Mouse (Mus musculus): ENCODE data around the gene Abhd17a. TPM values are rescaled to one million over a fixed set of nuclear protein-coding genes. Genes with fewer than 3 reads are reported as not detected.

Gene Abhd17a
- polyA plus RNA-seq, 1 experiment from 2014 or later = 105 TPM

DNA sequence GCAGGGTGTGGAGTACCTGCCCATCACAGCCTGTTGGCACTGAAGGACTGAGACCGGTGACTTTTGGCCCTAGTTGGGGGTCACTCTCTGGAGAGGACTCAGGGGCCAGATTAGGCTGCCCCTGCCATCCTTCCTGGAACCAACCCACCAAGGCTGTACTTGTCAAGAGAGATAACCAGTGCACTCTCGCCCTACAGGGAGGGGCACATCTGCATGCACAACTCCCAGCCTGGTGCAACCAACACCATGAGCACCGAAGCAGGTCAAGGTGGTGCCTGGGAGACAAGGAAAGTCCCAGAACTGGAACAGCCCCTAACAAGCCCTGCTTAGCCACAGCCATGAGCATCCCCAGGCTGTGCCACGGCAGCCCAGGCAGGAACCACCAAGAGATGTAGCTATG, 43.2 kb downstream of the Abhd17a start:
- no peaks in the 10 kb centered on the region for H3K9me3 ChIP-seq (ENCODE audit: low read length)
- WGBS = 95% methylated on average over 4 of the region's 4 CpGs
- H3K27ac ChIP-seq (ENCODE audit: low read length) = no peak overlapping the region
- ATAC-seq (no peak), DNase-seq (ENCODE audit: low spot score) (no peak)
- no peaks in the 10 kb centered on the region for H3K4me1 ChIP-seq (ENCODE audit: insufficient read depth, low read depth, low read length)
- TF ChIP-seq EP300 (IDR thresholded peaks at IDR 0.05) (no peak), CTCF (IDR thresholded peaks at IDR 0.05) (no peak)
- peaks cover 43% of the 10 kb centered on the region for H3K36me3 ChIP-seq (ENCODE audit: insufficient read depth, low read length)
- H3K4me3 ChIP-seq (ENCODE audit: low read depth, low read length) = no peak overlapping the region
- no peak overlapping the region for H3K9ac ChIP-seq (replicated peaks; ENCODE audit: low read depth)
- no peaks in the 10 kb centered on the region for H3K27me3 ChIP-seq (replicated peaks; ENCODE audit: insufficient read depth, low read length)
- H3K4me2 ChIP-seq (replicated peaks; ENCODE audit: low read depth, low read length) = no peak overlapping the region

DNA sequence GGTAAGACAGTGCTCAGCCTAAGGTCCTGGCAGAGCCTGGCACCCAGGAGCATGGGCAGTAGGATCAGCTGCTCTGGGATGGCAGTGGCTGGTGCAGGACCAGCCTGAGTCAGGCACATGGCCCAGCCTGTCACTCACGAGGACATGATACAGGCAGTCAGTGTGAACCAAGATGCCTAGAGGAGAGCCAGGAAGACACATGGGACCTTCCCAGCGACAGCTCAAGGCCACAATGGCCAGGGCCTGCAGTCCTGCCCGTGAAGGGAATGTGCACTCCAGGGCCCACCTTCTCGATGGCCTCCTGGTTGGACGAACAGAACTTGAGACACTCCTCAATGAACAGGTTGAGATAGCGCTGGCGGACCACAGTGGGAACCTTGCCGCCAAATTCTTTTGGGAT, 44.6 kb downstream of the Abhd17a start:
- Histone ChIP-seq H3K4me3 (ENCODE audit: low read depth, low read length) (no peak overlapping the region), H3K36me3 (ENCODE audit: insufficient read depth, low read length) (peaks cover 43% of the 10 kb centered on the region), H3K9ac (replicated peaks; ENCODE audit: low read depth) (no peak overlapping the region), H3K9me3 (ENCODE audit: low read length) (no peaks in the 10 kb centered on the region), H3K4me2 (replicated peaks; ENCODE audit: low read depth, low read length) (no peak overlapping the region), H3K4me1 (ENCODE audit: insufficient read depth, low read depth, low read length) (no peaks in the 10 kb centered on the region), H3K27ac (ENCODE audit: low read length) (no peak overlapping the region), H3K27me3 (replicated peaks; ENCODE audit: insufficient read depth, low read length) (no peaks in the 10 kb centered on the region)
- ATAC-seq = no peak
- no peak for DNase-seq (ENCODE audit: low spot score)
- WGBS = 83% methylated on average over 8 of the region's 8 CpGs
- TF ChIP-seq EP300 (IDR thresholded peaks at IDR 0.05) (no peak), CTCF (IDR thresholded peaks at IDR 0.05) (no peak)

DNA sequence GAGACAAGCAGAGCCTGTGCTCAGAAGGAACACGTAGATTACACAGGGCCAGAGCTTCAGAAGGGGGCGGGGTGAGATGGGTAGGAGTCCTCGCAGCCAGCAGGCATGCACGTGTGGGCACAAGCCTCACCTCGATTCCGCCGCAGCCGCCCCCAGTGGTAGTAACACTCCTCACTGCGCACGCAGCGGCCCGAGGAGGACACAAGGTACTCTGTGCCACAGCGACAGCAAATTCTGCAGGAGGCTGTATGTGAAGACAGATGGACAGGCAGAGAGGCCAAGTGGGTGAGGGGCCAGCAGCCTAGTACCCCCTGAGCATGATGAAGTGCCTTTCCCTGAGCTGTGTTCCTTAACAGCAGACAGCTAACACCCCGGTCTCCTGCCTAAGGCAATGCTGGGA, 46.3 kb downstream of the Abhd17a start:
- WGBS = 93% methylated on average over 14 of the region's 14 CpGs
- TF ChIP-seq CTCF (IDR thresholded peaks at IDR 0.05) (no peak), EP300 (IDR thresholded peaks at IDR 0.05) (no peak)
- Histone ChIP-seq H3K36me3 (ENCODE audit: insufficient read depth, low read length) (peaks cover 35% of the 10 kb centered on the region), H3K4me2 (replicated peaks; ENCODE audit: low read depth, low read length) (no peak overlapping the region), H3K27me3 (replicated peaks; ENCODE audit: insufficient read depth, low read length) (no peaks in the 10 kb centered on the region), H3K4me3 (ENCODE audit: low read depth, low read length) (no peak overlapping the region), H3K9ac (replicated peaks; ENCODE audit: low read depth) (no peak overlapping the region), H3K9me3 (ENCODE audit: low read length) (no peaks in the 10 kb centered on the region), H3K27ac (ENCODE audit: low read length) (no peak overlapping the region), H3K4me1 (ENCODE audit: insufficient read depth, low read depth, low read length) (no peaks in the 10 kb centered on the region)
- ATAC-seq (no peak), DNase-seq (ENCODE audit: low spot score) (no peak)

DNA sequence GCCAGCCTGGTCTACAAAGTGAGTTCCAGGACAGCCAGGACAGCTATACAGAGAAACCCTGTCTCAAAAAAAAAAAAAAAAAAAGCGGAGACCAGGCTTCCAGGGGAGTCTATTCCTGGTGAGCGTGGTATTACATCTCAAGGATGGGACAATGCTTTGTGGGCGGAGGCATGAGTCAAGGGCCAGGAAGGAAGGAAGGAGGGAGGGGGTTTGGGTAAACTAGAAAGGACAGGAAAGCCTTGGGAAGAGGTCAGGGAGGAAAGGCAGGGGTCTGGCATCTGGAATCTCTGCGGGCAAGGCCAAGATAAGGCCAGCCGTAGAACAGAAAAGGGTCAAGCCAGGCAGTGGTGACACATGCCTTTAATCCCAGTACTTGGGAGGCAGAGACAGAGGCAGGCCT, 50.6 kb downstream of the Abhd17a start:
- no peaks in the 10 kb centered on the region for H3K4me1 ChIP-seq (ENCODE audit: insufficient read depth, low read depth, low read length)
- H3K4me3 ChIP-seq (ENCODE audit: low read depth, low read length) = no peak overlapping the region
- H3K9ac ChIP-seq (replicated peaks; ENCODE audit: low read depth) = no peak overlapping the region
- H3K9me3 ChIP-seq (ENCODE audit: low read length) = no peaks in the 10 kb centered on the region
- H3K36me3 ChIP-seq (ENCODE audit: insufficient read depth, low read length) = peaks cover 14% of the 10 kb centered on the region
- H3K27me3 ChIP-seq (replicated peaks; ENCODE audit: insufficient read depth, low read length) = 0 out of 2 replicates have a peak, but pooled peaks cover 3% of the 10 kb centered on the region
- H3K4me2 ChIP-seq (replicated peaks; ENCODE audit: low read depth, low read length) = no peak overlapping the region
- no peak overlapping the region for H3K27ac ChIP-seq (ENCODE audit: low read length)
- WGBS = 29% methylated on average over 5 of the region's 5 CpGs
- TF ChIP-seq EP300 (IDR thresholded peaks at IDR 0.05) = no peak
- TF ChIP-seq CTCF (IDR thresholded peaks at IDR 0.05) = no peak
- no peak for DNase-seq (ENCODE audit: low spot score)
- ATAC-seq = peak; percentile 11

DNA sequence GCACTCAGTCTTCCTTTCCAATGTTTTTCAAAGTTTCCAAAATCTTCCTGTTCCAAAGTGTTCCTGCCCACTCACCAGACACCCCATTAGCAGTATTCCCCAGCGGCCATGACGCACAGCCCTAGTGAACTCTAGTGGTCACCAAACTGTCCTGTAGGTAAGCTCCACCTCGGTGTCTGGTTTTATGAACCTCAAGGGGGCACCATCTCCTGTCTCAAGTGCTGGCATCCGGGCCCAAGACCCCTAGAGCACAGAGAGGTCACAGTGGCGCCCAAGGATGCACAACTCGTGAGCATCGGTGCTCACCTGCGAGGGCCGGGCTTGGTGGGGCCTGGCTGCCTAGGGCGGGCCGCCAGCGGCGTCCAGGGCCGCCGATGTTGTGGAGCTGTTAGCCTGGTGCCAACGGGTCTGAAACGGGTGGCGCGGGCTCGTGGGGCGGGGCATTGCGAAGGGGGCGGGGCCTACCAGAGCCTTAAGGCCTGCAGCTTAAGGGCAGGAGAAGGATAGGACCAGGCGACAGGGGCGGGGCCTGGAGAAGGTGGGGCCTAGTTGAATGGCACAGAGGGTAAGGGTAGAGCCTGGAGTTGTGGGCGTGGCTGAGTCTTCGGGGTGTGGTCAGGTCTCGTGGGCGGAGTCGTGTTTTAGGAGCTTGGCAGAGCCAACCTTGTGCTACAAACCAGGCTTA, 51.3 kb downstream of the Abhd17a start, which contains the start of gene Atp8b3:
TSS of gene Atp8b3 (minus strand) at position 415 of the 685 bp plus-strand sequence.
- H3K9me3 ChIP-seq (ENCODE audit: low read length) = no peaks in the 10 kb centered on the region
- 0 out of 2 replicates have a peak, but pooled peaks cover 3% of the 10 kb centered on the region for H3K27me3 ChIP-seq (replicated peaks; ENCODE audit: insufficient read depth, low read length)
- 4% methylated on average over 30 of the region's 30 CpGs for WGBS
- TF ChIP-seq EP300 (IDR thresholded peaks at IDR 0.05) (no peak), CTCF (IDR thresholded peaks at IDR 0.05) (peak; percentile 56)
- no peak within 1 kb of the TSS for H3K4me3 ChIP-seq (ENCODE audit: low read depth, low read length)
- peaks cover 8% of the 10 kb centered on the region for H3K36me3 ChIP-seq (ENCODE audit: insufficient read depth, low read length)
- H3K4me2 ChIP-seq (replicated peaks; ENCODE audit: low read depth, low read length) = peak within 1 kb of the TSS; percentile 39
- H3K4me1 ChIP-seq (ENCODE audit: insufficient read depth, low read depth, low read length) = no peaks in the 10 kb centered on the region
- DNase-seq (ENCODE audit: low spot score) = peak; percentile 93
- no peak within 1 kb of the TSS for H3K27ac ChIP-seq (ENCODE audit: low read length)
- H3K9ac ChIP-seq (replicated peaks; ENCODE audit: low read depth) = no peak within 1 kb of the TSS
- peak; percentile 93 for ATAC-seq

DNA sequence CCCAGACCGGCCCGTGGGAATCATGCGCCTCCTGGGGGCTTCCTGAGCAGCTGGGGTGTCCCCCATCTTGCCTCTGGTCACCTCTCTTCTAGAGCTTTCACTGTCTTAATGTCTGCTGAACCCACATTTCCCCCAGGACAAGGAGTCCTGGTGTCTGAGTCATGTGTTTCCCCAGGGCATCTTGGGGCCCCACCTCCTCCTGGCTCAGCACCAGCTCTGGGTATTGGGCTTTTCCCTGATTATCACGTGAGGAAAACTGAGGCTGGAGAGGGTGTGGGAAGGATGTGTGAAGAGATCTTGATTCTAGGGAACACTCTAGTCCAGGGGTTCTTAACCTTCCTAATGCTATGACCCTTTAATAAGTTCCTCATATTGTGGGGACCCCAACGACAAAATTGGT, 52.0 kb downstream of the Abhd17a start:
- TF ChIP-seq CTCF (IDR thresholded peaks at IDR 0.05) = no peak
- TF ChIP-seq EP300 (IDR thresholded peaks at IDR 0.05) = no peak
- H3K9me3 ChIP-seq (ENCODE audit: low read length) = no peaks in the 10 kb centered on the region
- H3K4me1 ChIP-seq (ENCODE audit: insufficient read depth, low read depth, low read length) = no peaks in the 10 kb centered on the region
- WGBS = 56% methylated on average over 5 of the region's 5 CpGs
- DNase-seq (ENCODE audit: low spot score) = no peak
- no peak for ATAC-seq
- peaks cover 6% of the 10 kb centered on the region for H3K36me3 ChIP-seq (ENCODE audit: insufficient read depth, low read length)
- H3K9ac ChIP-seq (replicated peaks; ENCODE audit: low read depth) = no peak overlapping the region
- no peak overlapping the region for H3K27ac ChIP-seq (ENCODE audit: low read length)
- H3K27me3 ChIP-seq (replicated peaks; ENCODE audit: insufficient read depth, low read length) = 0 out of 2 replicates have a peak, but pooled peaks cover 3% of the 10 kb centered on the region
- no peak overlapping the region for H3K4me2 ChIP-seq (replicated peaks; ENCODE audit: low read depth, low read length)
- H3K4me3 ChIP-seq (ENCODE audit: low read depth, low read length) = no peak overlapping the region
